Comparison of ENCODE assay signal across 18 mouse cellular contexts in the genomic region with DNA sequence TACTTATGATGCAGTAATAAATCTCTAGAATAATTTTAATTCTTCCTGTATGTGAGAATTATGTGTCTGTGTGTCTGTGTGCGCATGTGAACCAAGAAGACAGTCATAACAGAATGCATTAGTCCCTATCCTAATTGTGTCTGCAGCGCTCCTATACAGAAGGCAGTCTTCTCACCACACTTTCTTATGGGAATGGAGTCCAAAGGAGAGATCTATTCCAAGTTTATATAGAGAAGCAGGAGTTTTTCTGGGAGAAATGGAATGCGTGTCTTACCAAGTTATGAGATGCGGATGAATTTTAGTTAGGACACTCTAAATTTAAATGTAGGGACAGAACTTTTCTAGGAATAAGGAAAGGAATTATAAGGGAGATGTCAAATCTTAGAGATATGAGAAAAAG.
DNase-seq lines count a peak whose midpoint lies in the region; ATAC-seq lines count a peak whose summit lies in the region.
"Had no signal": no experiment of that assay in that cellular context is flagged by ENCODE, and none has a peak within 500 bp of the region (broad histone marks: within the 10 kb centered on the region; RNA-seq: fewer than 3 reads in every experiment).

No protein-coding gene starts in this region.

- DNase-seq in frontal cortex, postnatal 25 days (ENCODE audit: low spot score in 2 of 2) = no peak
- peak; percentile 22 for DNase-seq in brain, adult 2 months (ENCODE audit: low read depth, low spot score)
- DNase-seq in left cerebral cortex, adult 18-20 months (ENCODE audit: low spot score in 2 of 2) = no peak
- DNase-seq: adrenal gland, adult 2 months; adrenal gland, adult 8-10 months; adrenal gland, postnatal 10 days; adrenal gland, postnatal 14 days; adrenal gland, postnatal 25 days; adrenal gland, postnatal 36 days; B cell, adult 2 months; cerebellum, adult 11 months; cerebellum, adult 11-12 months; cerebellum, adult 18-20 months; cerebellum, adult 2 months had no signal

- peak; percentile 85 for ATAC-seq in frontal cortex, adult (ENCODE audit: low TSS enrichment)
- ATAC-seq: activated CD4-positive, CD25-positive, alpha-beta regulatory T cell, adult 4 months; CD4-positive, CD25-positive, alpha-beta regulatory T cell, adult 4 months; Patski had no signal
